Mouse (Mus musculus) lung, postnatal 36 days (tissue): ENCODE measurements at regions not wholly inside any gene's neighbourhood (a gene's known extent, or its start where the extent isn't known, plus 50 kb on each side); places are given as distances from the start of the nearest gene placed in this dataset.

Experiments
- DNase-seq: peaks from one replicate; pipeline ENCODE4 v3.0.0; 2022; ENCODE audit warnings: mixed read lengths

DNA sequence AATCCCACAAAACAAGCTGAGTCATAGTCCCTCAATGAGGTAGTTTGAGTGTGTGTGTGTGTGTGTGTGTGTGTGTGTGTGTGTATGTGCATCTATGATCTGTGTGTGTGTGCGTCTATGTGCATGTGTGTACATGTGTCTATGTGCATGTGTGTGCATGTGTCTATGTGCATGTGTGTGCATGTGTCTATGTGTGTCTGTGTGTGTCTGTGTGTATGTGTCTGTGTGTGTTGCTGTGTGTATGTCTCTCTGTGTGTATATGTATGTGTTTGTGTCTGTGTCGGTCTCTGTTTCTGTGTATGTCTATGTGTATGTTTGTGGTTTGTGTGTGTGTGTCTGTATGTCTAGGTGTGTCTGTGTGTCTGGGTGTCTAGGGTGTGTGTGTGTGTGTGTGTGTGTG lies 309.1 kb upstream of the Brinp3 start:
- no peak for DNase-seq

DNA sequence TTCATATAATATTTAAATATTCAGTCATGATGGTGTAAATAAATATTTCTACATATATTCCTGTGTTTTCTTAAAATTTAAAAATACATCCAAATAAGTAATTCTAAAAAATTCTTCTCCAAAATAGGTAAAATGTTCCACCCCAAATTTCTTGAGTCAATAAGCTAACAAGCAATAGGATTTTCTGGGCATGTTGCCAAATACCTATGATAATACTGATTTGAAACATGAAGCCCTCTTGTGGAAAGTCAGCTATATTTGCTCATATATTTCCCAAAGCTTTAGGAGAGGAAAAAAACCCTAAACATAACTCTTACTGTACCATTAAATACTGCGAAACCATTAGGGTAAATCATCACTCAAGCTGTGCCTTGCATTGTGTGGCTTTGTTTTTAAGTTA lies 282.9 kb upstream of the Brinp3 start:
- no peak for DNase-seq

DNA sequence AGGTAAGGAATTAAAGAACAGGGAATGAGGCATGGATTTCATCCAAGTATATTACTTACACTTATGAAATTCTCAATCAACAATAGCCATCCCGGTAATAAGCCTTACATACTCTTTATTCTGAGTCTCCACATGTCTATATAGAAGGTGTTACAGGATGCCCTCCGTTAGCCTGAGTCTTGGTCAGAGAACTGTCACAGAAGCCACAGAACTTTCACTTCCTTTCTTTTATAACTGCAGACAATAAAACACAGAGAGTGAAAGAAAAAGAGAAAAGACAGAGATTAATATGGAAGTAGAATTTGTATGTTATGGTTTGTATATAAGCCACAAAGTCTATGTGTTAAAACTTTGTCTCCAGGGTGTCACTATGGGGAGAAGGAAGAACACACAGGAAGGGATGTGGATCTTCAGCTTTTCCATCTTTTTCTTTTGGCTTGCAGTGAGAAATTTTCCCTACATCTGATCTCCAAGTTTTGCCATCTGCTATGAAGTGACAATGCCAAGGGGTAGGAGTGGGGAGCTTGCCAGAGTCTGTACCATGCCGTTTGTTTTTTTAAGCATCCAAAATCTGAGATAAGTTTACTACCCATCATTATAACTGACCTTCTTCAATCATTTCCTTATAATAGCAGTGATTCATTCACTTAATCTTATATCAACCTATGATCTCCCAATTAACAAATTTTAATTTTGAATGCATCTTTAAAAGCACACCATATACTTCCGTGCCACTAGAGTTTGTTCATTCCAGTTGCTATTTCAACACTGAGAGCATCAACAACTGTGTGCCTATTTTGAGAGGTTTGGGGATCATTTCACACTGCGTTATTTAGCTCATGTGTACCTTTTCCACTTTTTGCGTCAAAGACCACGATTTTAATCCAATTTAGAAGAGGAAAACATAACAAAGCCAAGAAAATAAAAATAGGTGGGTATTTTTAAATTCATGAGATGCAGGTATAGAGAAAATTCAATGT lies 262.8 kb upstream of the Brinp3 start:
- DNase-seq = no peak

DNA sequence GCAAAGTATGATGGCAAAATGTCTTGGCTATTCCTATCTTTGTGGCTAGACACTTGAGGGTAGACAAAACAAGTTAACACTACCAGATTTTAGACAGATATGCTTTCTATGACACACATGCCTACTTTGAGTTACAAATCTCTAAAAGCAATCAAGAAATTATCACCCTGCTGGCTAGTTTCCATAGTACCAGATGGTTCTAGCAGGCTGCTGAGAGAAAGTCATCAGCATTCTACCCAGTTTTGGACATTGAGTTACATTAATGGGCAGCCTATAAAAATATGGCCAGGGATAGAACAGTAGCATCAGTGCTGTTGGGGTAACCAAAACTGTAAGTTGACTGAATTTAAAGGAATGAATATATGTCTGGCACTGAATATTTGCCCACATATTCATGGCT lies 234.2 kb upstream of the Brinp3 start:
- no peak for DNase-seq

DNA sequence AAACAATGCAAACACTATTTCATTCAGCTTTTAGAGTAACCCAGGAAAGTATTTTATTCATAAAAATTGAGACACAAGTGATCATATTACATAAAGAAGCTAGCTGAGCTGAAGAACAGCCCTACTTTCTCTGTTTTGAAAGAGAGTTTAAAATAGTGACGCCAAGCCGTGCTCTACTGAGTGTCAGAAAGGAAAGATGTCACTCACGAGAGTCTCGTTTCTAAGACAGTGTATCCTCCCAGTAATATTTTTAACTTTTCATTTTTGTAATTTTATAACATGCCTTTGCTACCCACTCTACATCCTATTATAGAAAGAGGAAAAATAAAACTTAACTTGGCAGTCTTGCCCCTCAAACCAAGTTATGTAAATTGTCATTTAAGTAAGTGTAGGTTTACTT lies 195.5 kb upstream of the Brinp3 start:
- no peak for DNase-seq

- no peak for DNase-seq
These were observed 182.0 kb upstream of the Brinp3 start for GRCm38 (mm10) chr1:146312547-146312946.

DNA sequence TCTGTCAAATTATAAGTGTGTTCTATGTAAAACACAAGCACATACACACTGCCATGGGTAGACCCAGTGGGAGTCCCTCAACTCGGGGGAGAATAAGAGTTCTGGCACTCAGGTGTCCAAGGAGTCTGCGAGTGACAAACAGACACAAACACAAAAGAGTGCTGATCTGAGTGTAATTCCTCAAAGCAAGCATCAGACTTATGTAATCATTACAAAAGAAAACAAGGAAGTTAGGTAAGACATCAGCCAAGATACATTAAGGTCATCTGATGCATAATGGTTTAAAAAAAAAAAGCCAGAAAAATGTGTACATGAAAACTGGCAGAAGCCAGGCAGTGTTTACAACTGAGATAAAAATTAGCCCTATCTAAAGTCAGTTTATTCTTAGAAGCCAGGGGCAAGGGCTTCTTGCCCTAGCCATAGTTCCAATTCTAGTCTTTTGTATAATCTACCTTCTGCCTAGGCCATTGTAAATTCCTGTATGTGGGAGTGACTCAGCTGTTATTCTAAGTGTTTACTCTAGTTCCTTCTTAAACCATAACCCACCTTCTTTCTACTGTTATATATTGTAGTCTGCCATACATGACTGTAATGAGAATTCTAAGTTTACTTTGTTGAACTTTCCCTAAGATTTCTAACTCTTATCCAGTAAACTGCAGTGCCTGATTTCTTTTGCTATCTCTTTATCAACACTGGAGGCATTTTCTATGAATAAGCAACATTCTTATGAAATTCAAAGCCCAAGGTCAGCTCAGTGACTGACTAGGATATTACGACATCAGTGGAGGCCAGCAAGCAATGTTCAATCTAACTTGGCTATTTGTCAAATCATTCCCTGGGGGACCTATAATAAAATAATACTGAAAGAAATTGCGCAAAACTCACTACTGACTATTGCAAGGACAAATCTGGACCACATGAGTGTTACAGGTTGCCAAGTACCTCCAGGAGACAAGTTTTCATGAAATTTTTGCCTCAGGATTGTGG lies 178.1 kb upstream of the Brinp3 start:
- DNase-seq = peak; percentile 2

DNA sequence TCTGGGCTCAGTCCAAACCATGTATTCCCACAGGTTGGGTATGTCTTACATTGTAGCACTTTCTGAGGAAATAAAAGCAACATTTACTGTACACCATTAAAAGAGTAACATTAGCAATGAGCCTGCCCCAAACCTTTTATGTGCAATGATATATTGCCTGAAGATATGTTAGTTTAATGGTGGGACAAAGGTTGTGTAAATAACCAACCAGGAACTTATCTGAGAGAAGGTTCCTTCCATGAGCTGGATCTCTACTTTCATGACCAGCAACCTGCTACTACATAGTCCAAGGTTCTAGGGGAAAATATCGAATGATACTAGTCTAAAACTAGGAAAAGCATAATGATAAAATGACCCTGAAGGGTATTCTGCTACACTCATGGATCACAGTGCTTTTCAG lies 172.5 kb upstream of the Brinp3 start:
- no peak for DNase-seq

- DNase-seq = no peak
These were observed 171.7 kb upstream of the Brinp3 start for GRCm38 (mm10) chr1:146322862-146323261.

DNA sequence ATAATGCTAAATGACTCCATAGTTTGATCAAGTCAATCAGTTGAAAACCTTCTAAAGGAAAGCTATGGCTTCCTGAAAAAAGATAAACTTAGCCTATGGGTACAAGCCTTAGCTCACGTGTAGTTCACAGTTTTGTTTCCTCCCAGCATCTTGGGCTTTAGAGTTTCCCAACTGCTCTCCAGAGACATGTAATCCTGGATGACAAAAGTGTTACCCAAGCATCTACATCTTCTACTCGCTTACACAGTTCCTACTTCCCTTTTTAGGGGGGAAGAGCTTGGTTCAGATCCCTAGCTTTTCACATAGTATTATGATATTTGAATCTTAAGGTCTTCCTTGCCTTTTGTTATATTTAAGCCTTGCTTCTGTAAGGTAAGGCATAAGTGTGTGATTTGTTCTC lies 157.5 kb upstream of the Brinp3 start:
- DNase-seq = no peak

GRCm38 (mm10) chr1:146356964-146357363 lies 137.6 kb upstream of the Brinp3 start:
- no peak for DNase-seq

DNA sequence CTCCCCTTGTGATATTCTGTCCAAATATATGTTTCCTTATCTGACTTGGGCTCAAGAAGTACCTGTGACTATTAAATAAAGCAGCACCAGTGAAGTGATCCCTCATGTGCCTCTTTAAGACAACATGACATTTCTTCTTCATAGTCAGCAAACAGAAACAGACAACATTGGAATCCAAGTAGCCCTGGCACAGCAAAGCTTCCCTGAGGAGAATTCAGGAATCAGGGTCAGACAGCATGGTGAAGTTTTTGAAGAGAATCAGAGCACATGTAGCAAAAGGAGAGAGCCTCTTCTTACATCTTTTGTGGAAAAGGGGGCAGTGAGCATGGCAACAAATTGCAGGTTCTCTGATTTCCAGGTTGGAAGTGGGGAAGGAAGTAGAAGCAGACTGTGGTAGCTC lies 136.3 kb upstream of the Brinp3 start:
- DNase-seq = no peak

GRCm38 (mm10) chr1:146359632-146360031 lies 134.9 kb upstream of the Brinp3 start:
- DNase-seq = no peak

DNA sequence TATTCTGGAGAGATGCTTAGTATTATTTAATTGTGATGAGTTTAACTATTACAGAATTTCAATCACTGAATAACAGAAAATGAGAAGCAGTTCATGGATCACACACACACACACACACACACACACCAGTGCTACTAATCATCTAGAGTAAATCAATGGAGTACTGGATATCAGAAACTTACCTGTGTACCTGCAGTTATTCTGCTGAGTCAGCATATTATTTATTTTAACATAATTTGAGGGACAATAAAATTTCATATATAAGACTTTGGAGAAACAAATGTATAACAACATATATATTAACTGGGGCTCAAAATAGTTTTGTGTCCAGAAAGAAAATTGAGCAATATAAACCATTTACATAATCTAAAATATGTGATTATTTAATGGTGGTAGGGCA lies 134.4 kb upstream of the Brinp3 start:
- DNase-seq = no peak

DNA sequence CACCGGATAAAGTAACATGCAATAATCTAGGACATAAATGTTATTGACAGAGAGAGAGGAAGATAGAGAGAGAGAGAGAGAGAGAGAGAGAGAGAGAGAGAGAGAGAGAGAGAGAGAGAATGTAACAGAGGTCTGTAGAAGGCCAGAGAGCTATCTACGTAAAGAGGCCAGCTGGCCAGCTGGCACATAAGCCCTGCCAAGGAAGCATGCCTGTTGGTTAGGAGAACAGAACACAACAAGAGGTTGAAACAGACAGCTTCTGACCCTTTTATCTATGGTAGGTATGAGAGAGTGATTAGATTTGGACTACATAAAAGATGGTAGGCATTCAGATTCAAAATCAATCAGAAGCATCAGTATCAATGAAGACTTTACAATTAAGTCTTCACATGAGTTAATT lies 130.8 kb upstream of the Brinp3 start:
- no peak for DNase-seq
